Mouse (Mus musculus) heart, adult 11 months (tissue): Measurements from ENCODE around the gene Lmod1.

Experiments
- DNase-seq: peaks from one replicate; pipeline ENCODE4 v3.0.0; 2022

The Lmod1 gene

GRCm38 (mm10) chr1:135413996-135414395, 89.4 kb downstream of the Lmod1 start:
- peak; percentile 95 for DNase-seq
